Mouse (Mus musculus): ENCODE results near the gene Myh15. TPM values are rescaled to one million over a fixed set of nuclear protein-coding genes. Genes with fewer than 3 reads are reported as not detected.

The Myh15 gene
- polyA plus RNA-seq, 1 experiment from 2014 or later: not detected

GRCm38 (mm10) chr16:49128015-49128414 is 70.7 kb downstream of the Myh15 start:
- H3K9me3 ChIP-seq (replicated peaks; ENCODE audit: control insufficient read depth, low read length): no peaks in the 10 kb centered on the region
- no peak overlapping the region for H3K9ac ChIP-seq (ENCODE audit: low read depth, low read length)
- H3K27ac ChIP-seq (ENCODE audit: low read depth, low read length): no peak overlapping the region
- ATAC-seq (replicated peaks; ENCODE audit: insufficient number of reproducible peaks, low FRiP score, low TSS enrichment): no peak
- no peak overlapping the region for H3K4me3 ChIP-seq (ENCODE audit: low read depth, low read length)
- H3K4me2 ChIP-seq: no peak overlapping the region
- 34% methylated on average over 1 of the region's 1 CpGs for WGBS (ENCODE audit: insufficient replicate concordance)
- no peaks in the 10 kb centered on the region for H3K27me3 ChIP-seq (ENCODE audit: control insufficient read depth, insufficient read depth, low read length)
- no peaks in the 10 kb centered on the region for H3K36me3 ChIP-seq (ENCODE audit: control insufficient read depth, insufficient read depth, low read length)
- no peaks in the 10 kb centered on the region for H3K4me1 ChIP-seq (ENCODE audit: control insufficient read depth, insufficient read depth, low read length)

DNA sequence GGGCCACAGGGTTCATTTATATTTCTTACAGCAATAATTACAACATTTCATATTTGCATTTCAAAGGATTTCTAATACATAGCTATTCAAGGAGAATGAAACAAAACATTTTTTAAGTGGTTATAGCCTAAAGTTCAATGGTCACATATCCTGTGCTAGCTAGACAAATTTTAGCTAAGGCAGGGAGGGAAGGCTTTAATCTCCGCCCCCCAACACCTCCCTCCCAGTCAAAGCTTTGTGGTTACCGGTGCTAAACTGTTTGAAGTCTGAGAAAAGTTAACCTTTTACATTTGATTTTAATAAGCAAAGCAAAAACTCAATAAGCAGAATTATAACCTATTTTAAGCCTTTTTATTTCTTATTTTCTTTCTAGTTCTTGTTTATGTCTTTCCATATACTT is 98.9 kb downstream of the Myh15 start:
- H3K4me3 ChIP-seq (ENCODE audit: low read depth, low read length): no peak overlapping the region
- H3K27me3 ChIP-seq (ENCODE audit: control insufficient read depth, insufficient read depth, low read length): no peaks in the 10 kb centered on the region
- no peak overlapping the region for H3K9ac ChIP-seq (ENCODE audit: low read depth, low read length)
- H3K4me1 ChIP-seq (ENCODE audit: control insufficient read depth, insufficient read depth, low read length): no peaks in the 10 kb centered on the region
- WGBS (ENCODE audit: insufficient replicate concordance): 77% methylated on average over 2 of the region's 2 CpGs
- H3K4me2 ChIP-seq: no peak overlapping the region
- H3K9me3 ChIP-seq (replicated peaks; ENCODE audit: control insufficient read depth, low read length): no peaks in the 10 kb centered on the region
- no peak for ATAC-seq (replicated peaks; ENCODE audit: insufficient number of reproducible peaks, low FRiP score, low TSS enrichment)
- no peaks in the 10 kb centered on the region for H3K36me3 ChIP-seq (ENCODE audit: control insufficient read depth, insufficient read depth, low read length)
- H3K27ac ChIP-seq (ENCODE audit: low read depth, low read length): no peak overlapping the region

- Histone ChIP-seq H3K4me2 (no peak overlapping the region), H3K4me1 (ENCODE audit: control insufficient read depth, insufficient read depth, low read length) (no peaks in the 10 kb centered on the region), H3K27me3 (ENCODE audit: control insufficient read depth, insufficient read depth, low read length) (no peaks in the 10 kb centered on the region), H3K9ac (ENCODE audit: low read depth, low read length) (no peak overlapping the region), H3K27ac (ENCODE audit: low read depth, low read length) (no peak overlapping the region), H3K9me3 (replicated peaks; ENCODE audit: control insufficient read depth, low read length) (no peaks in the 10 kb centered on the region), H3K36me3 (ENCODE audit: control insufficient read depth, insufficient read depth, low read length) (no peaks in the 10 kb centered on the region), H3K4me3 (ENCODE audit: low read depth, low read length) (no peak overlapping the region)
- ATAC-seq (replicated peaks; ENCODE audit: insufficient number of reproducible peaks, low FRiP score, low TSS enrichment): no peak
- 36% methylated on average over 7 of the region's 7 CpGs for WGBS (ENCODE audit: insufficient replicate concordance)
These were observed 107.3 kb downstream of the Myh15 start for GRCm38 (mm10) chr16:49164349-49165137.

DNA sequence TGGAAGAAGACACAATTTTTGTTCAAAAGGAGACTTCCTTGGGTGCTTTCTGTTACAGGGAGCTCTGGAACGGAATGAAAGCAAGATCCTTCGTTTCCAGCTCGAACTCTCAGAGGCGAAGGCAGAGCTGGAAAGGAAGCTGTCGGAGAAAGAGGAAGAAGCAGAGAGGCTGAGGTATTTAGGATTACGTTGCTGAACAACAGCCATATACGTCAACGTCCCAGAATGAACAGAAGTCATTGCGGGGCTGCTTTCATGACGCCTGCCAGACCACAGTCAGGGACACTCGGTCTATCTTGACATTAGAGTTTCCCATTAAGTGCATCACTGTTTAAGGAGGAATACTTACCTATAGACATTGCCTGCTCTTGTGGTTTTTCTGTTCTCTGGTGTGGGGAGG is 108.4 kb downstream of the Myh15 start:
- H3K4me3 ChIP-seq (ENCODE audit: low read depth, low read length): no peak overlapping the region
- no peak overlapping the region for H3K9ac ChIP-seq (ENCODE audit: low read depth, low read length)
- H3K4me2 ChIP-seq: no peak overlapping the region
- H3K4me1 ChIP-seq (ENCODE audit: control insufficient read depth, insufficient read depth, low read length): no peaks in the 10 kb centered on the region
- H3K27ac ChIP-seq (ENCODE audit: low read depth, low read length): no peak overlapping the region
- H3K36me3 ChIP-seq (ENCODE audit: control insufficient read depth, insufficient read depth, low read length): no peaks in the 10 kb centered on the region
- H3K9me3 ChIP-seq (replicated peaks; ENCODE audit: control insufficient read depth, low read length): no peaks in the 10 kb centered on the region
- WGBS (ENCODE audit: insufficient replicate concordance): 76% methylated on average over 11 of the region's 11 CpGs
- ATAC-seq (replicated peaks; ENCODE audit: insufficient number of reproducible peaks, low FRiP score, low TSS enrichment): no peak
- no peaks in the 10 kb centered on the region for H3K27me3 ChIP-seq (ENCODE audit: control insufficient read depth, insufficient read depth, low read length)

DNA sequence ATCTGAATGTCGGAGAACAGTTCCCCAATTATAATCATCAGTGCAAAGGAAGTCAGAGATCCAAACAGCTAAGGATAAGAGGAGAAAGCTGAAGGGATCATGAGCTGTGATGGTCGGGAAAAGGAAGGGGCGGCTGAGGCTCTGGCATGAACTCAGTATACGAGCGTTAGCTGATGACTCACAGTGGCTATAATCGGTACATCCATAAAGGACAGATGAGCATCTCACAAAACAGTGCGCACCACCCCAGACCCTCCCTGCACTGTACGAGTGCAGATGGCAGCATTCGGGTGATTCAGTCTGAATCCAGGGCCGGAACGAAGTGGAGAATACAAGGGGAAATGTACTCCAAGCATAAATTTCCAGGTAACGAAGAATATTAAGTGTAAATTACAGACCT is 110.0 kb downstream of the Myh15 start:
- H3K4me3 ChIP-seq (ENCODE audit: low read depth, low read length): no peak overlapping the region
- no peaks in the 10 kb centered on the region for H3K9me3 ChIP-seq (replicated peaks; ENCODE audit: control insufficient read depth, low read length)
- no peak for ATAC-seq (replicated peaks; ENCODE audit: insufficient number of reproducible peaks, low FRiP score, low TSS enrichment)
- no peak overlapping the region for H3K9ac ChIP-seq (ENCODE audit: low read depth, low read length)
- H3K4me2 ChIP-seq: no peak overlapping the region
- WGBS (ENCODE audit: insufficient replicate concordance): 83% methylated on average over 12 of the region's 12 CpGs
- no peak overlapping the region for H3K27ac ChIP-seq (ENCODE audit: low read depth, low read length)
- H3K4me1 ChIP-seq (ENCODE audit: control insufficient read depth, insufficient read depth, low read length): no peaks in the 10 kb centered on the region
- no peaks in the 10 kb centered on the region for H3K27me3 ChIP-seq (ENCODE audit: control insufficient read depth, insufficient read depth, low read length)
- H3K36me3 ChIP-seq (ENCODE audit: control insufficient read depth, insufficient read depth, low read length): no peaks in the 10 kb centered on the region

DNA sequence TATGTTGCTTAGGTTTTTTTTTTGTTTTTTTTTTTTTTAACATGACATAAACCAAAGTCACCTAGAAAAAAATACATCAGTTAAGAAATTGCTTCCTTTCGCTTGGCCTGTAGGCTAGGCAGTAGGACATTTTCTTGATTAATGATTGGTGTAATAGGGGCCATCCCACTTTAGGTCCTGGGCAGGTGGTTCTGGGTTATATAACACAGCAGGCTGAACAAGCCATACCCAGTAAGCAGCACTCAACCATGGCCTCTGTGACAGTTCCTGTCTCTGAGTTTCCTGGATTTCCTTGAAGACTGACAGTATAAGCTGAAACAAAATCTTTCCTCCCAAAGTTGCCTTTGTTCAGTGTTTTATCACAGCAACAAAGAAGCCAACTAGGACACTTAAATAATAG is 117.8 kb downstream of the Myh15 start:
- Histone ChIP-seq H3K27me3 (ENCODE audit: control insufficient read depth, insufficient read depth, low read length) (no peaks in the 10 kb centered on the region), H3K27ac (ENCODE audit: low read depth, low read length) (no peak overlapping the region), H3K9ac (ENCODE audit: low read depth, low read length) (no peak overlapping the region), H3K36me3 (ENCODE audit: control insufficient read depth, insufficient read depth, low read length) (no peaks in the 10 kb centered on the region), H3K4me3 (ENCODE audit: low read depth, low read length) (no peak overlapping the region), H3K9me3 (replicated peaks; ENCODE audit: control insufficient read depth, low read length) (no peaks in the 10 kb centered on the region), H3K4me2 (no peak overlapping the region), H3K4me1 (ENCODE audit: control insufficient read depth, insufficient read depth, low read length) (no peaks in the 10 kb centered on the region)
- no peak for ATAC-seq (replicated peaks; ENCODE audit: insufficient number of reproducible peaks, low FRiP score, low TSS enrichment)
- 64% methylated on average over 1 of the region's 1 CpGs for WGBS (ENCODE audit: insufficient replicate concordance)

- H3K4me3 ChIP-seq (ENCODE audit: low read depth, low read length): no peak overlapping the region
- H3K27me3 ChIP-seq (ENCODE audit: control insufficient read depth, insufficient read depth, low read length): no peaks in the 10 kb centered on the region
- 79% methylated on average over 8 of the region's 8 CpGs for WGBS (ENCODE audit: insufficient replicate concordance)
- H3K36me3 ChIP-seq (ENCODE audit: control insufficient read depth, insufficient read depth, low read length): no peaks in the 10 kb centered on the region
- H3K4me1 ChIP-seq (ENCODE audit: control insufficient read depth, insufficient read depth, low read length): no peaks in the 10 kb centered on the region
- H3K4me2 ChIP-seq: no peak overlapping the region
- H3K27ac ChIP-seq (ENCODE audit: low read depth, low read length): no peak overlapping the region
- no peak for ATAC-seq (replicated peaks; ENCODE audit: insufficient number of reproducible peaks, low FRiP score, low TSS enrichment)
- no peak overlapping the region for H3K9ac ChIP-seq (ENCODE audit: low read depth, low read length)
- no peaks in the 10 kb centered on the region for H3K9me3 ChIP-seq (replicated peaks; ENCODE audit: control insufficient read depth, low read length)
These were observed 118.6 kb downstream of the Myh15 start for GRCm38 (mm10) chr16:49175729-49176395.

DNA sequence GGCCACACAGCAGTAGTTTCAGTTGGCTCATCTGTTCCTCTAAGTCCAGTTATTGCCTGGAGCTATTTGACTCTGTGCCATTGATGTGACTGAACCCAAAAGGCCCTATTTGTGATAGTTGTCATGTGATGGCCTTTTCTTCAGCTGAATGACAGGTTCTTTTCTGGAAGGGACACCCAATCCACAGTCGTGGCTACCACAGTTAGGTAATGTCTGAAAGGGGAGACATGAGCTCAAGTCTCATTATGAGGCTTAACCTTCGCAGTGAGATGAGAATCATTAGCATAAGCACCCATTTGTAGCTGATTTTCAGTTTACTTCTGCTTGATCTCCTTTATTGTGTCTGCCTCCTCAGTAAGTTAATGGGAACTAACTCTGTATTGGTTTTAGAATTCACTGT is 136.2 kb downstream of the Myh15 start:
- H3K9me3 ChIP-seq (replicated peaks; ENCODE audit: control insufficient read depth, low read length): no peaks in the 10 kb centered on the region
- no peaks in the 10 kb centered on the region for H3K4me1 ChIP-seq (ENCODE audit: control insufficient read depth, insufficient read depth, low read length)
- no peak overlapping the region for H3K4me3 ChIP-seq (ENCODE audit: low read depth, low read length)
- no peak overlapping the region for H3K27ac ChIP-seq (ENCODE audit: low read depth, low read length)
- 64% methylated on average over 2 of the region's 2 CpGs for WGBS (ENCODE audit: insufficient replicate concordance)
- no peak for ATAC-seq (replicated peaks; ENCODE audit: insufficient number of reproducible peaks, low FRiP score, low TSS enrichment)
- no peaks in the 10 kb centered on the region for H3K36me3 ChIP-seq (ENCODE audit: control insufficient read depth, insufficient read depth, low read length)
- H3K4me2 ChIP-seq: no peak overlapping the region
- no peaks in the 10 kb centered on the region for H3K27me3 ChIP-seq (ENCODE audit: control insufficient read depth, insufficient read depth, low read length)
- H3K9ac ChIP-seq (ENCODE audit: low read depth, low read length): no peak overlapping the region

DNA sequence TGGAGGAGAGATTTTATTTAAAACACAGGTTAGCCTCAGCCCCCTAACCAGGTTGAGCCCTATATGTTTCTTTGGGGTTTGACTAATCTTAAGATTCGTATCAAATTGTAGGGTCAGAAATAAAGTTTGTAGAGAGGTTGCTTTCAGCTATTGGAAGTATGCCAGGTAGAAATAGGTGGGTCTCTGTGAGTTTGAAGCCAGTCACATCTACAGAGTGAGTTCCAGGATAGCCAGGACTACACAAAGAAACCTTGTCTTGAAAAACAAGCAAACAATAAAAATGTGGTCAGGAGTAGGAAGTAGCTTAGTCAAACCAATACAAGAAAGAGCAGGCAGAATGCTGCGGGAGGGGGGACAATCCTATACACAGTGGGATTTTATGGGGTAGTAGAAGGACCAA is 136.7 kb downstream of the Myh15 start:
- Histone ChIP-seq H3K9me3 (replicated peaks; ENCODE audit: control insufficient read depth, low read length) (no peaks in the 10 kb centered on the region), H3K9ac (ENCODE audit: low read depth, low read length) (no peak overlapping the region), H3K4me3 (ENCODE audit: low read depth, low read length) (no peak overlapping the region), H3K4me2 (no peak overlapping the region), H3K27ac (ENCODE audit: low read depth, low read length) (no peak overlapping the region), H3K27me3 (ENCODE audit: control insufficient read depth, insufficient read depth, low read length) (no peaks in the 10 kb centered on the region), H3K4me1 (ENCODE audit: control insufficient read depth, insufficient read depth, low read length) (no peaks in the 10 kb centered on the region), H3K36me3 (ENCODE audit: control insufficient read depth, insufficient read depth, low read length) (no peaks in the 10 kb centered on the region)
- no peak for ATAC-seq (replicated peaks; ENCODE audit: insufficient number of reproducible peaks, low FRiP score, low TSS enrichment)
- WGBS (ENCODE audit: insufficient replicate concordance): 82% methylated on average over 2 of the region's 2 CpGs

All from heart, embryonic 11.5 days (tissue).